Mouse (Mus musculus) erythroblast, embryonic 14.5 days (primary cell): ENCODE results near the gene Cmc1.

Experiments used
- GATA1 ChIP-seq: IDR thresholded peaks from 2 replicates; pipeline ENCODE4 v1.6.1; 2012; ENCODE audit warnings: low read length, inconsistent platforms, mixed read lengths
- TAL1 ChIP-seq: IDR thresholded peaks from 3 replicates; pipeline ENCODE4 v1.6.1; 2012; ENCODE audit warnings: low read length, inconsistent platforms, mixed read lengths

DNA sequence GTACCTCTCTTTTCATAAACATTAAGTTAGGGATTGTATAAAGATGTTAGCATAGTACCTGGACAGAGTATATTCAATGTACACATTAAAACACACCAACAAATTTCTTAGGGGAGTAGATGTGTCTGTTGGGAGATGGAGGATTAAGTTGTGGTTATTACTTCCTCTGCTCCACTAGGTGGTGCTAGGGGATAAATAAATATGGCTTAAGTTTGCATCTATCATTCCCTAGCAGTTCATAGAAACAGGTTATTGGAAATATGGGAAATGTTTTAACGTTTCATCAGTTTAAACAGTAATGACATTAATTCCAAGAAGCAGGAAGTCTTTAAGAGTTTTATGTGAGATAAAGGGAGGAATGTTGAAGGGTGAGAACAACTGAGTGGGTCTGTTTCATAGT, 96.7 kb downstream of the Cmc1 start:
- TF ChIP-seq GATA1 (no peak), TAL1 (no peak)
